Mouse (Mus musculus) forebrain, postnatal 0 days (tissue): ENCODE results near the gene Nras. TPM values are rescaled to one million over a fixed set of nuclear protein-coding genes. Genes with fewer than 3 reads are reported as not detected.

Source experiments
- ATAC-seq: fragments of 200-750 bp; cut with Nextera tagmentation; 2 replicates; pipeline ENCODE4 v1.8.0; 2017; ENCODE audit warnings: mild to moderate bottlenecking, moderate library complexity
- DNase-seq: peaks from one replicate; pipeline ENCODE4 v3.0.0-alpha.2; 2015
- H3K27ac ChIP-seq: fragments of 300-500 bp; sonication (generic); 2 replicates; pipeline ENCODE4 v1.5.1; 2014; ENCODE audit warnings: low read depth, mild to moderate bottlenecking, antibody characterized with exemption, low read length, moderate library complexity, mixed read lengths
- H3K27me3 ChIP-seq: fragments of 300-500 bp; sonication (generic); 2 replicates; pipeline ENCODE4 v1.6.1; 2014; ENCODE audit warnings: mild to moderate bottlenecking, low read length, mixed read lengths; ENCODE audit not compliant: insufficient read depth
- H3K36me3 ChIP-seq: fragments of 300-500 bp; sonication (generic); 2 replicates; pipeline ENCODE4 v1.6.1; 2014; ENCODE audit warnings: mild to moderate bottlenecking, moderate library complexity; ENCODE audit not compliant: insufficient read depth
- H3K4me1 ChIP-seq: fragments of 300-500 bp; sonication (generic); 2 replicates; pipeline ENCODE4 v1.6.1; 2014; ENCODE audit warnings: antibody characterized with exemption; ENCODE audit not compliant: insufficient read depth
- H3K4me2 ChIP-seq: fragments of 300-500 bp; sonication (generic); 2 replicates; pipeline ENCODE4 v1.6.1; 2014; ENCODE audit warnings: low read depth, mild to moderate bottlenecking, moderate library complexity
- H3K4me3 ChIP-seq: fragments of 300-500 bp; sonication (generic); 2 replicates; pipeline ENCODE4 v1.5.1; 2014; ENCODE audit warnings: low read depth, low read length, mixed read lengths
- H3K9ac ChIP-seq: fragments of 300-500 bp; sonication (generic); 2 replicates; pipeline ENCODE4 v1.6.1; 2014; ENCODE audit warnings: mild to moderate bottlenecking
- H3K9me3 ChIP-seq: fragments of 300-500 bp; sonication (generic); 2 replicates; pipeline ENCODE4 v1.6.1; 2016; ENCODE audit warnings: low read length
- CTCF ChIP-seq: sonication (generic); IDR thresholded peaks from 2 replicates; pipeline ENCODE4 v1.5.1; 2016; ENCODE audit warnings: antibody characterized with exemption, control low read depth, low read depth
- WGBS: fragments of 180-500 bp; shearing (Covaris S2); extraction: QIAGEN DNeasy Blood & Tissue Kit; methylation state at CpG from one replicate; pipeline ENCODE4 v1.1.7; 2014; 5-methylcytosine and 5-hydroxymethylcytosine counted together
- polyA plus RNA-seq: library from polyadenylated mRNA; unstranded; fragments of >200 nt; fragmentation: Nextera tagmentation; extraction: Ambion mirVana; gene quantifications from 2 replicates; pipeline ENCODE4 v1.2.1, GENCODE M21; 2015
- total RNA-seq: library from RNA; depleted of rRNA; stranded (reverse); fragments of >200 nt; gene quantifications from 2 replicates; pipeline ENCODE4 v1.2.3, GENCODE M21; 2014; rRNA removed

The Nras gene
- total and polyA plus RNA-seq, 2 experiments from 2014 or later, result 78.2 to 81.9 TPM

DNA sequence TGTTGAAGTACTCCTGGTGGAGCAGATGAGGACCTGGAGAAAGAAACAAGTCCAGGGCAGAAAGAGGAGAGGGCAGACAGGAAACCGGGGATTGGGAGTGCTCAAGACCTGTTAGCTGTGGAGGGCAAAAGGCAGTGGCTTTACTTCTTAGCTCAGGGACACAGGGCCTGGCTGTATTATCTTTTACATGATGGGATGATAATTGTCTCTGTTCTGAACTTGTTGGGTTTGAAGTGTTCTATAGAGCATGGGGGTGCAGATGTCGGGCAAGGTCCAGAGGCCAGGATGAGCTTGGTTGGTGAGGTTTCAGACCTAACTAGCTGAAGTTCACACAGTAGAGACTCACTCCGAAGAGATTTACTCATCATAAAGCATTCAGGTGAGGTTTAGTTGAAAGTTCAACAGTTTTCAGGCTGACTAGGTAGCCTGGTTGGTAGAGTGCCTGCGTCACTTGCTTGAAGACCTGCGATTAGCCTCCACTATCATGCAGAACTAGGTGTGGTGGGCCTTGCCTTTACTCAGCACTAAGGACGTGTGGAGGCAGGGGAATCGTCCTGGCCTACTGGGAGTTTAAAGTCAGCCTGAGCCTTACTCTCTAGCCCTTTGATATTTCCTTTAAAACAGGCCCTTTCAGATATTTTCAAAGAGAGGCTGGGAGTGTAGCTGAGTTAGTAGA lies 49.6 kb downstream of the Nras start:
- ATAC-seq (no peak), DNase-seq (no peak)
- no peak for TF ChIP-seq CTCF
- Histone ChIP-seq H3K4me1 (no peaks in the 10 kb centered on the region), H3K9me3 (no peaks in the 10 kb centered on the region), H3K27ac (no peak overlapping the region), H3K9ac (no peak overlapping the region), H3K36me3 (no peaks in the 10 kb centered on the region), H3K27me3 (no peaks in the 10 kb centered on the region), H3K4me2 (no peak overlapping the region), H3K4me3 (no peak overlapping the region)
- 90% methylated on average over 7 of the region's 7 CpGs for WGBS

DNA sequence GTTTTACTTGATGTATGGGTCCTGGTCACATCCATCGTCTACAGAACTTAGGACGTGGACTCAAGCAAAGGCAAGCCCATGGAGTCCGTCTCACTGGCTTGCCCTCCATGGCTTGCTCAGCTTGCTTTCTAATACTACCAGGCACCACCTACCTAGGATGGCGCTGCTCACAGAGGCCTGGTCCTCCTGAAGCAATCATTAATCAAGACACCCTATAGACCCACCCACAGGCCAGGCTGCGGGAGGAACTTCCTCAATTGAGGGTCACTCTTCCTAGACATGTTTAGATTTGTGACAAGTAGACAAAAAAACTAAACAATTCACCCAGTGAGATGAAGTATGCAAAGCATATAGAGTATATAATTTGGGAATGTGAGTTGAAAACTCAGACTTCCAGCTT lies 54.1 kb downstream of the Nras start:
- 80% methylated on average over 5 of the region's 5 CpGs for WGBS
- Histone ChIP-seq H3K4me3 (no peak overlapping the region), H3K4me2 (no peak overlapping the region), H3K36me3 (no peaks in the 10 kb centered on the region), H3K9me3 (no peaks in the 10 kb centered on the region), H3K27me3 (no peaks in the 10 kb centered on the region), H3K27ac (no peak overlapping the region), H3K9ac (no peak overlapping the region), H3K4me1 (no peaks in the 10 kb centered on the region)
- ATAC-seq (no peak), DNase-seq (no peak)
- TF ChIP-seq CTCF, result no peak

Other genes with a start within 250 kb of the Nras start
- gene Sycp1, start 122.2 kb upstream of the Nras start, total RNA-seq, result not detected in 2 replicates
- not detected in 2 replicates for gene Sycp1, start 122.2 kb upstream of the Nras start, polyA plus RNA-seq
- gene Nr1h5, start 94.2 kb upstream of the Nras start, total RNA-seq, result 0.52 TPM in 1 of 2 replicates, not detected in the other
- 0.05 and 0.17 TPM in 2 replicates for gene Nr1h5, start 94.2 kb upstream of the Nras start, polyA plus RNA-seq
- gene Sike1, start 62.6 kb upstream of the Nras start, total RNA-seq, result 25.9 and 29.6 TPM in 2 replicates
- gene Sike1, start 62.6 kb upstream of the Nras start, polyA plus RNA-seq, result 43.0 and 48.2 TPM in 2 replicates
- 330 and 341 TPM in 2 replicates for gene Csde1, start 37.9 kb upstream of the Nras start, total RNA-seq
- gene Csde1, start 37.9 kb upstream of the Nras start, polyA plus RNA-seq, result 269 and 315 TPM in 2 replicates
- gene Ampd1, start 15.7 kb downstream of the Nras start, total RNA-seq, result not detected in 2 replicates
- gene Ampd1, start 15.7 kb downstream of the Nras start, polyA plus RNA-seq, result not detected in 2 replicates
- 1.4 and 1.5 TPM in 2 replicates for gene Dennd2c, start 44.3 kb downstream of the Nras start, total RNA-seq
- gene Dennd2c, start 44.3 kb downstream of the Nras start, polyA plus RNA-seq, result 0.58 TPM in 2 replicates
- gene Bcas2, start 113.4 kb downstream of the Nras start, total RNA-seq, result 105 and 121 TPM in 2 replicates
- gene Bcas2, start 113.4 kb downstream of the Nras start, polyA plus RNA-seq, result 213 and 237 TPM in 2 replicates
- 49.2 and 65.5 TPM in 2 replicates for gene Trim33, start 221.0 kb downstream of the Nras start, total RNA-seq
- 7.5 and 12.5 TPM in 2 replicates for gene Trim33, start 221.0 kb downstream of the Nras start, polyA plus RNA-seq